Mouse (Mus musculus): ENCODE measurements around the gene Mycbpap.

- no peak for TF ChIP-seq CTCF (IDR thresholded peaks at IDR 0.05; ENCODE audit: insufficient read depth, low read length)
- TF ChIP-seq POLR2A (IDR thresholded peaks at IDR 0.05; ENCODE audit: borderline replicate concordance, extremely low read depth, low read depth, low read length) = no peak
Measured at GRCm38 (mm10) chr11:94483436-94483835, 38.1 kb downstream of the Mycbpap start.

Data from lung, adult 2 months (tissue).